Mouse (Mus musculus) olfactory bulb, adult 2 months (tissue): ENCODE measurements at regions not wholly inside any gene's neighbourhood (a gene's known extent, or its start where the extent isn't known, plus 50 kb on each side); places are given as distances from the start of the nearest gene placed in this dataset.

Experiments used
- CTCF ChIP-seq: fragments of 200-500 bp; IDR thresholded peaks from 2 replicates; pipeline ENCODE4 v1.5.1; 2012; ENCODE audit warnings: low read depth, mild to moderate bottlenecking, low read length, moderate library complexity; ENCODE audit not compliant: insufficient read depth
- POLR2A ChIP-seq: fragments of 200-500 bp; IDR thresholded peaks from 2 replicates; pipeline ENCODE4 v1.6.1; 2012; ENCODE audit warnings: mild to moderate bottlenecking, low read depth, low read length, moderate library complexity; ENCODE audit not compliant: insufficient read depth

GRCm38 (mm10) chr10:119123517-119123916 is 116.3 kb downstream of the Cand1 start:
- no peak for TF ChIP-seq CTCF
- TF ChIP-seq POLR2A: no peak
